Mouse (Mus musculus) E14TG2a.4 (cell line): ENCODE measurements around the gene Mitd1.

Experiments
- H3K27me3 ChIP-seq: 2 replicates; pipeline ENCODE4 v1.6.1; 2014; ENCODE audit warnings: low read length, control low read depth; ENCODE audit not compliant: insufficient read depth
- H3K36me3 ChIP-seq: 2 replicates; pipeline ENCODE4 v1.6.1; 2014; ENCODE audit warnings: low read length, control low read depth; ENCODE audit not compliant: insufficient read depth
- H3K4me1 ChIP-seq: replicated peaks from 2 replicates; pipeline ENCODE4 v1.6.1; 2014; ENCODE audit warnings: low read depth, low read length, control low read depth
- H3K4me3 ChIP-seq: replicated peaks from 2 replicates; pipeline ENCODE4 v1.5.1; 2014; ENCODE audit warnings: mild to moderate bottlenecking, low read length
- H3K9me3 ChIP-seq: 2 replicates; pipeline ENCODE4 v1.6.1; 2014; ENCODE audit warnings: low read length, control low read depth
- CTCF ChIP-seq: conservative IDR thresholded peaks from 2 replicates; pipeline ENCODE4 v1.5.1; 2014; ENCODE audit warnings: low read length
- NANOG ChIP-seq: IDR thresholded peaks from 2 replicates; pipeline ENCODE4 v1.6.1; 2014; ENCODE audit warnings: borderline replicate concordance, low read length, mixed read lengths
- POU5F1 ChIP-seq: IDR thresholded peaks from 2 replicates; pipeline ENCODE4 v1.6.1; 2014; ENCODE audit warnings: low read length, borderline replicate concordance

The Mitd1 gene

DNA sequence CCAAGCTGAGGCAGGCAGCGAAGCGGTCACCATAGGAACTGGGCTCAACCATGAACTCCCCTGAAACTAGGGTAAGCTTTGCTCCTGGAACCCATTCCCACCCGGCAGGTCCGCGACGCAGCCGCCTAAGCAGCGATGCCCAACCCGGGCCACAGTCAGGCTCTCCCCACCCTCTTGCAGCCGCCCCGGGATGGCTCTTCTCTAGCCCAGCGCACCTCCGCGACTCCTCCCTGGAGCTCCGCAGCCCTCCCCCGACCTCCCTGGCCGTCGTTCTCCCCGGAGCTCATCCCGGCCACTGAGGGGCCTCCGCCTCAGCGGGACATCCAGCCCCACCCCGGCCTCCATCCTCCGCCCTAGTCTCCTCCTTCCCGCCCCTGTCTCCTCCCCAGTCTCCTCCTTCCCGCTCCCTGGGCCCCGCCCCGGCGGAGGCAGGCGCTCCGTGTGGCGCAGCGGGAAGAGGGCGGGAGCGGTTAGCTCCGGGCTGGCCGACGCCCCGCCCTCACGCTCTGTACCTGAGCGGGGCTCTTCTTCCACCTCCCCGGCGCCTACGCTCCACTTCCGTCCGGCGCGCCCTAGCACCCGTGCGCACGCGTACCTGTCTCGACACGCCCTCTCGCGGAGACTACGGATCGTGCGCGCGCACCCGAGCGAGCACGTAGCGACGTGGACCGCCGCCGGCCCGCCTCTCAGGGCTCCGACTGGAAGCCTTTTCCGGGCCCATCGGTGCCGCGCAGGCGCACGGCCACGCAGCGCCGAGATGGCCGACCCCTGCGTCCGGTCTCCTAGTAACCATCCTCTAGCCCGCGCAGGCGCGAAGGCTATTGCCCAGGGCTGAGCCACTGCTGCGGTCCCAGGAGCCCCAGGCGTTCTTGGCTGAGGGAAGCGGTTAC lies 25.5 kb downstream of the Mitd1 start:
- no peaks in the 10 kb centered on the region for H3K9me3 ChIP-seq
- TF ChIP-seq NANOG (no peak), CTCF (no peak), POU5F1 (no peak)
- peaks cover 14% of the 10 kb centered on the region for H3K4me1 ChIP-seq
- H3K36me3 ChIP-seq = no peaks in the 10 kb centered on the region
- peak overlapping the region; percentile 91 for H3K4me3 ChIP-seq
- peaks cover 7% of the 10 kb centered on the region for H3K27me3 ChIP-seq

DNA sequence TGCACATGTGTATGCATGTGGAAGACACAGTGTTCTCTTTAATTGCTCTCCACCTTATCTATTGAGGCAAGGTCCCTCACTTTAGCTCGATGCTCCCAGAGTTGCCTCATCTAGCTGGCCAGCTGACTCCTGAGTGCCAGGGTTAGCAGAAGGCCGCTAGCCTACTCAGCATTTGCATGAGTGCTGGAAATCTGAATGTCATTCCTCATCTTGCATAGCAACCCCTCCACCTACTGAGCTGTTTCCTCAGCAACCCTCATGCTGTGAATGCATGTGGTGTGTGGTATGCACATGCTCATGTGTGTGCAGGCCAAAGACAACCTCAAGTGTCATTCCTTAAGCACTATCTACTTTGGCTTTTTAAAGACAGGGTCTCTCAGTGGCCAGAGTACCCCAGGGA lies 39.5 kb downstream of the Mitd1 start:
- no peaks in the 10 kb centered on the region for H3K27me3 ChIP-seq
- no peak overlapping the region for H3K4me3 ChIP-seq
- H3K36me3 ChIP-seq = no peaks in the 10 kb centered on the region
- 0 out of 2 replicates have a peak, but pooled peaks cover 2% of the 10 kb centered on the region for H3K4me1 ChIP-seq
- TF ChIP-seq POU5F1 (no peak), CTCF (no peak), NANOG (no peak)
- no peaks in the 10 kb centered on the region for H3K9me3 ChIP-seq

DNA sequence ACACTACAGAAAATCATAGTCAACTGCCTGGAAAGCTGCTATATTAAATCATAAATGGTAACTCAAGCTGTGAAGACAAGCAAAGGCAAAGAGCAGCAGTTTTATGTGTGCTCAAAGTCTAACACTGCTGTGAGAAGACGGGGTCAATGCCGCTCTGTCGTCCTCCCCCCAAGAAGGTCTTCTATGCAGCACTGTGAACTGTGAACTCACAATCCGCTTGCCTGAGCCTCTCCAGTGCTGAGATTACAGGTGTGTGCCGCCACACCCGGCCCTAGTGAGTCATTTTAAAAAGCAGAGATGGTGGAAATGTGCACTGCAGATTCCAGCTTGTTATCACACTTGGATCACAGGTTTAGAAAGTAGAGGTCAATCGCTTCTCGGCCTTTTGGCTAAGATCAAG lies 43.3 kb downstream of the Mitd1 start:
- Histone ChIP-seq H3K27me3 (no peaks in the 10 kb centered on the region), H3K4me3 (no peak overlapping the region), H3K9me3 (no peaks in the 10 kb centered on the region), H3K36me3 (no peaks in the 10 kb centered on the region), H3K4me1 (0 out of 2 replicates have a peak, but pooled peaks cover under 1% of the 10 kb centered on the region)
- TF ChIP-seq CTCF = no peak
- no peak for TF ChIP-seq NANOG
- no peak for TF ChIP-seq POU5F1

DNA sequence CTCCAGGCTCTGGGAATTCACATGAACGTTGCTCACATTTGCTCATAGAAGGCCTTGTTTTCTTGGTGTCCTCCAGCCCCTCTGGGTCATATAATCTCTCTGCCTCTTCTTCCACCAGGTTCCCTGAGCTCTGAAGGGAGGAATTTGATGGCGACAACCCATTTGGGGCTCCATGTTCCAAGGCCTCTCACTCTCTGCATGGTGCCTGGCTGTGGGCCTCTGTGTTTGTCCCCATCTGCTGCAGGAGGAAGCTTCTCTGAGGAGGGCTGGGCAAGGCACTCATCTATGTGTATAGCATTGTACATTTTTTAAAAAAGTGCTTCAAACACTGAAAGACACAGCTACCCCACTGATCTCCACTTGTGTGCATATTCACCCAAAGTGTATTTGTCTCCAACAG lies 58.5 kb downstream of the Mitd1 start:
- peaks cover 1% of the 10 kb centered on the region for H3K9me3 ChIP-seq
- H3K4me3 ChIP-seq = no peak overlapping the region
- no peaks in the 10 kb centered on the region for H3K4me1 ChIP-seq
- H3K36me3 ChIP-seq = no peaks in the 10 kb centered on the region
- no peaks in the 10 kb centered on the region for H3K27me3 ChIP-seq
- TF ChIP-seq NANOG (no peak), POU5F1 (no peak), CTCF (no peak)
